21 mouse cellular contexts compared by ENCODE assay signal in genomic region chr2:7308731-7309130, GRCm38 (mm10).
DNase-seq lines count a peak whose midpoint lies in the region; ATAC-seq lines count a peak whose summit lies in the region.
"Had no signal": no experiment of that assay in that cellular context is flagged by ENCODE, and none has a peak within 500 bp of the region (broad histone marks: within the 10 kb centered on the region; RNA-seq: fewer than 3 reads in every experiment).

No protein-coding gene starts in this region.

- no peak overlapping the region for H3K4me3 ChIP-seq in midbrain, embryonic 10.5 days
- H3K4me3 ChIP-seq in midbrain, embryonic 11.5 days (ENCODE audit: low read depth, low read length) = no peak overlapping the region
- H3K4me3 ChIP-seq in forebrain, embryonic 14.5 days (ENCODE audit: low read depth, low read length) = no peak overlapping the region
- no peak overlapping the region for H3K4me3 ChIP-seq in midbrain, embryonic 15.5 days
- H3K4me3 ChIP-seq: embryonic facial prominence, embryonic 12.5 days; erythroblast, embryonic 14.5 days; heart, embryonic 10.5 days; limb, embryonic 10.5 days; neural tube, embryonic 15.5 days had no signal

- ATAC-seq in midbrain, embryonic 11.5 days (ENCODE audit: low FRiP score) = no peak
- ATAC-seq in forebrain, embryonic 14.5 days = peak; percentile 13; the same call in 1 of the 2 replicates
- ATAC-seq in midbrain, embryonic 15.5 days (replicated peaks) = no peak; the same call in 1 of the 2 replicates
- ATAC-seq in activated CD4-positive, CD25-positive, alpha-beta regulatory T cell, adult 4 months = no peak
- ATAC-seq: liver, postnatal 0 days had no signal

- DNase-seq in midbrain, embryonic 10.5 days (ENCODE audit: low spot score) = no peak
- DNase-seq in midbrain, embryonic 11.5 days (ENCODE audit: low spot score, missing footprints) = no peak
- DNase-seq in forebrain, embryonic 14.5 days (ENCODE audit: low spot score) = peak; percentile 28
- no peak for DNase-seq in thymus, postnatal 10 days (ENCODE audit: low spot score in 2 of 2)
- DNase-seq in adrenal gland, postnatal 10 days = no peak
- DNase-seq: adrenal gland, adult 8-10 months; cerebellum, adult 9-11 months; gastrocnemius, postnatal 14 days; kidney, adult 18-20 months; kidney, postnatal 10 days; liver, postnatal 0 days; lung, postnatal 36 days; right cerebral cortex, postnatal 4 days had no signal

- no peaks in the 10 kb centered on the region for H3K9me3 ChIP-seq in midbrain, embryonic 10.5 days (replicated peaks)
- H3K9me3 ChIP-seq in midbrain, embryonic 11.5 days (ENCODE audit: control insufficient read depth, low read length) = no peaks in the 10 kb centered on the region
- H3K9me3 ChIP-seq in forebrain, embryonic 14.5 days (replicated peaks; ENCODE audit: control insufficient read depth, low read length) = no peaks in the 10 kb centered on the region
- no peaks in the 10 kb centered on the region for H3K9me3 ChIP-seq in midbrain, embryonic 15.5 days
- H3K9me3 ChIP-seq: embryonic facial prominence, embryonic 12.5 days; heart, embryonic 10.5 days; limb, embryonic 10.5 days; neural tube, embryonic 15.5 days had no signal

- H3K27me3 ChIP-seq in midbrain, embryonic 10.5 days (ENCODE audit: low read depth, poor library complexity, severe bottlenecking) = peaks cover 14% of the 10 kb centered on the region
- no peaks in the 10 kb centered on the region; the same call in 1 of the 2 replicates for H3K27me3 ChIP-seq in midbrain, embryonic 11.5 days (ENCODE audit: control insufficient read depth, insufficient read depth, low read length)
- H3K27me3 ChIP-seq in forebrain, embryonic 14.5 days (replicated peaks; ENCODE audit: control insufficient read depth, insufficient read depth, low read length) = no peaks in the 10 kb centered on the region
- H3K27me3 ChIP-seq in midbrain, embryonic 15.5 days (replicated peaks) = no peaks in the 10 kb centered on the region
- H3K27me3 ChIP-seq: embryonic facial prominence, embryonic 12.5 days; neural tube, embryonic 15.5 days had no signal

- no peak overlapping the region for H3K9ac ChIP-seq in midbrain, embryonic 11.5 days (ENCODE audit: low read length)
- H3K9ac ChIP-seq in forebrain, embryonic 14.5 days (ENCODE audit: low read length) = no peak overlapping the region
- H3K9ac ChIP-seq in midbrain, embryonic 15.5 days = no peak overlapping the region
- H3K9ac ChIP-seq: embryonic facial prominence, embryonic 12.5 days; liver, postnatal 0 days; neural tube, embryonic 15.5 days had no signal

- 64% methylated on average over 1 of the region's 1 CpGs for WGBS in midbrain, embryonic 10.5 days
- WGBS in midbrain, embryonic 11.5 days = 44% methylated on average over 1 of the region's 1 CpGs
- whole genome bisulfite sequencing in forebrain, embryonic 14.5 days = 9% methylated on average over 1 of the region's 1 CpGs
- 13% methylated on average over 1 of the region's 1 CpGs for WGBS in midbrain, embryonic 15.5 days

- peaks cover 47% of the 10 kb centered on the region for H3K4me1 ChIP-seq in midbrain, embryonic 10.5 days
- H3K4me1 ChIP-seq in midbrain, embryonic 11.5 days (ENCODE audit: control insufficient read depth, insufficient read depth, low read length) = peaks cover 18% of the 10 kb centered on the region
- peaks cover 31% of the 10 kb centered on the region for H3K4me1 ChIP-seq in forebrain, embryonic 14.5 days (ENCODE audit: control insufficient read depth, insufficient read depth, low read length)
- H3K4me1 ChIP-seq in midbrain, embryonic 15.5 days = peaks cover 27% of the 10 kb centered on the region
- H3K4me1 ChIP-seq: embryonic facial prominence, embryonic 12.5 days; heart, embryonic 10.5 days had no signal

- no peak overlapping the region for H3K4me2 ChIP-seq in midbrain, embryonic 11.5 days
- no peak overlapping the region for H3K4me2 ChIP-seq in forebrain, embryonic 14.5 days (ENCODE audit: low read length)
- H3K4me2 ChIP-seq in midbrain, embryonic 15.5 days = no peak overlapping the region
- H3K4me2 ChIP-seq: embryonic facial prominence, embryonic 12.5 days; neural tube, embryonic 15.5 days had no signal

- H3K36me3 ChIP-seq in midbrain, embryonic 10.5 days = no peaks in the 10 kb centered on the region
- no peaks in the 10 kb centered on the region for H3K36me3 ChIP-seq in midbrain, embryonic 11.5 days (ENCODE audit: control insufficient read depth, insufficient read depth, low read length)
- no peaks in the 10 kb centered on the region for H3K36me3 ChIP-seq in forebrain, embryonic 14.5 days (ENCODE audit: control insufficient read depth, insufficient read depth, low read length)
- H3K36me3 ChIP-seq in midbrain, embryonic 15.5 days (replicated peaks) = no peaks in the 10 kb centered on the region
- H3K36me3 ChIP-seq: embryonic facial prominence, embryonic 12.5 days; heart, embryonic 10.5 days; limb, embryonic 10.5 days; neural tube, embryonic 15.5 days had no signal

- peak overlapping the region; percentile 76; the same call in 1 of the 2 replicates for H3K27ac ChIP-seq in midbrain, embryonic 10.5 days (replicated peaks)
- H3K27ac ChIP-seq in midbrain, embryonic 11.5 days (ENCODE audit: low read depth, low read length) = no peak overlapping the region; the same call in 1 of the 2 replicates
- H3K27ac ChIP-seq in forebrain, embryonic 14.5 days (ENCODE audit: low read depth, low read length) = peak overlapping the region; percentile 56; the same call in 1 of the 2 replicates
- peak overlapping the region; percentile 62 for H3K27ac ChIP-seq in midbrain, embryonic 15.5 days
- H3K27ac ChIP-seq: embryonic facial prominence, embryonic 12.5 days; heart, embryonic 10.5 days; limb, embryonic 10.5 days; neural tube, embryonic 15.5 days; stomach, postnatal 0 days had no signal
